Mouse (Mus musculus) lung, embryonic 14.5 days (tissue): ENCODE measurements around the gene Gm2696. TPM values are rescaled to one million over a fixed set of nuclear protein-coding genes. Genes with fewer than 3 reads are reported as not detected.

Source experiments
- ATAC-seq: fragments of 200-750 bp; cut with Nextera tagmentation; 2 replicates; pipeline ENCODE4 v1.8.0; 2017; ENCODE audit warnings: mild to moderate bottlenecking, moderate TSS enrichment, moderate library complexity; ENCODE audit not compliant: insufficient read depth
- DNase-seq: peaks from one replicate; pipeline ENCODE4 v3.0.0-alpha.2; 2015
- H3K27ac ChIP-seq: fragments of 300-500 bp; sonication (generic); 2 replicates; pipeline ENCODE4 v1.5.1; 2014; ENCODE audit warnings: low read depth, mild to moderate bottlenecking, moderate library complexity
- H3K27me3 ChIP-seq: fragments of 300-500 bp; sonication (generic); 2 replicates; pipeline ENCODE4 v1.6.1; 2014; ENCODE audit warnings: low read length, control low read depth; ENCODE audit not compliant: insufficient read depth
- H3K36me3 ChIP-seq: fragments of 300-500 bp; sonication (generic); 2 replicates; pipeline ENCODE4 v1.6.1; 2014; ENCODE audit warnings: control low read depth; ENCODE audit not compliant: insufficient read depth
- H3K4me1 ChIP-seq: fragments of 300-500 bp; sonication (generic); 2 replicates; pipeline ENCODE4 v1.6.1; 2014; ENCODE audit warnings: antibody characterized with exemption, control low read depth; ENCODE audit not compliant: insufficient read depth
- H3K4me2 ChIP-seq: fragments of 300-500 bp; sonication (generic); 2 replicates; pipeline ENCODE4 v1.6.1; 2014; ENCODE audit warnings: mild to moderate bottlenecking
- H3K4me3 ChIP-seq: fragments of 300-500 bp; sonication (generic); 2 replicates; pipeline ENCODE4 v1.5.1; 2014; ENCODE audit warnings: low read depth, low read length
- H3K9ac ChIP-seq: fragments of 300-500 bp; sonication (generic); 2 replicates; pipeline ENCODE4 v1.6.1; 2014
- H3K9me3 ChIP-seq: fragments of 300-500 bp; sonication (generic); 2 replicates; pipeline ENCODE4 v1.6.1; 2016; ENCODE audit warnings: low read depth, low read length, control low read depth
- CTCF ChIP-seq: IDR thresholded peaks from 2 replicates; pipeline ENCODE4 v1.5.1; 2016; ENCODE audit warnings: antibody characterized with exemption, low read depth
- WGBS: fragments of 180-500 bp; shearing (Covaris S2); extraction: QIAGEN DNeasy Blood & Tissue Kit; methylation state at CpG from one replicate; pipeline ENCODE4 v1.1.7; 2014; 5-methylcytosine and 5-hydroxymethylcytosine counted together
- polyA plus RNA-seq: library from polyadenylated mRNA; unstranded; fragments of >200 nt; fragmentation: Nextera tagmentation; extraction: Ambion mirVana; gene quantifications from 2 replicates; pipeline ENCODE4 v1.2.1, GENCODE M21; 2014

Gene Gm2696
- polyA plus RNA-seq, 1 experiment from 2014 or later = not detected

- ATAC-seq (no peak), DNase-seq (peak; percentile 42)
- peak; percentile 76 for TF ChIP-seq CTCF
- H3K9ac ChIP-seq = no peak overlapping the region
- no peak overlapping the region for H3K4me2 ChIP-seq
- no peak overlapping the region for H3K27ac ChIP-seq
- no peaks in the 10 kb centered on the region for H3K36me3 ChIP-seq
- no peaks in the 10 kb centered on the region for H3K27me3 ChIP-seq
- no peaks in the 10 kb centered on the region for H3K4me1 ChIP-seq
- WGBS = 25% methylated on average over 5 of the region's 5 CpGs
- no peak overlapping the region for H3K4me3 ChIP-seq
- no peaks in the 10 kb centered on the region for H3K9me3 ChIP-seq
Measured at GRCm38 (mm10) chr10:77815514-77815913, 1.0 kb downstream of the Gm2696 start.

GRCm38 (mm10) chr10:77818523-77818922, 4.0 kb downstream of the Gm2696 start:
- H3K4me2 ChIP-seq = no peak overlapping the region
- ATAC-seq (no peak), DNase-seq (no peak)
- H3K27me3 ChIP-seq = no peaks in the 10 kb centered on the region
- TF ChIP-seq CTCF = no peak
- 93% methylated on average over 4 of the region's 4 CpGs for WGBS
- H3K4me1 ChIP-seq = no peaks in the 10 kb centered on the region
- H3K36me3 ChIP-seq = no peaks in the 10 kb centered on the region
- no peak overlapping the region for H3K9ac ChIP-seq
- no peak overlapping the region for H3K4me3 ChIP-seq
- no peak overlapping the region for H3K27ac ChIP-seq
- no peaks in the 10 kb centered on the region for H3K9me3 ChIP-seq

- no peak overlapping the region for H3K27ac ChIP-seq
- no peaks in the 10 kb centered on the region for H3K27me3 ChIP-seq
- H3K9ac ChIP-seq = no peak overlapping the region
- no peaks in the 10 kb centered on the region for H3K36me3 ChIP-seq
- ATAC-seq (no peak), DNase-seq (no peak)
- H3K4me3 ChIP-seq = no peak overlapping the region
- H3K4me2 ChIP-seq = no peak overlapping the region
- no peaks in the 10 kb centered on the region for H3K4me1 ChIP-seq
- no peaks in the 10 kb centered on the region for H3K9me3 ChIP-seq
- no peak for TF ChIP-seq CTCF
- 27% methylated on average over 4 of the region's 4 CpGs for WGBS
Measured at GRCm38 (mm10) chr10:77819203-77819602, 4.7 kb downstream of the Gm2696 start.

- Histone ChIP-seq H3K36me3 (no peaks in the 10 kb centered on the region), H3K4me2 (no peak within 1 kb of the TSS), H3K9ac (no peak within 1 kb of the TSS), H3K27ac (no peak within 1 kb of the TSS), H3K4me3 (no peak within 1 kb of the TSS), H3K9me3 (no peaks in the 10 kb centered on the region), H3K4me1 (no peaks in the 10 kb centered on the region), H3K27me3 (no peaks in the 10 kb centered on the region)
- no peak for TF ChIP-seq CTCF
- DNase-seq (peak; percentile 31), ATAC-seq (peak; percentile 54; the same call in 1 of the 2 replicates)
- 46% methylated on average over 6 of the region's 6 CpGs for WGBS
Measured at GRCm38 (mm10) chr10:77826951-77827350, 12.5 kb downstream of the Gm2696 start, which contains the start of gene Krtap10-4. Gene Krtap10-4, minus strand, starts transcription at chr10:77827095.

- Histone ChIP-seq H3K27ac (no peak within 1 kb of the TSS), H3K36me3 (no peaks in the 10 kb centered on the region), H3K9me3 (no peaks in the 10 kb centered on the region), H3K4me1 (no peaks in the 10 kb centered on the region), H3K27me3 (no peaks in the 10 kb centered on the region), H3K9ac (no peak within 1 kb of the TSS), H3K4me2 (no peak within 1 kb of the TSS), H3K4me3 (no peak within 1 kb of the TSS)
- ATAC-seq = no peak
- 51% methylated on average over 9 of the region's 9 CpGs for WGBS
- no peak for TF ChIP-seq CTCF
- no peak for DNase-seq
Measured at GRCm38 (mm10) chr10:77835647-77836046, 21.2 kb downstream of the Gm2696 start, which contains the start of gene Krtap10-10. Gene Krtap10-10, plus strand, starts transcription at chr10:77835947.

- DNase-seq (no peak), ATAC-seq (no peak)
- Histone ChIP-seq H3K27me3 (no peaks in the 10 kb centered on the region), H3K27ac (no peak overlapping the region), H3K4me3 (no peak overlapping the region), H3K9me3 (no peaks in the 10 kb centered on the region), H3K9ac (no peak overlapping the region), H3K36me3 (no peaks in the 10 kb centered on the region), H3K4me1 (no peaks in the 10 kb centered on the region), H3K4me2 (no peak overlapping the region)
- WGBS = 67% methylated on average over 6 of the region's 6 CpGs
- TF ChIP-seq CTCF = no peak
Measured at GRCm38 (mm10) chr10:77839006-77839405, 24.5 kb downstream of the Gm2696 start.

GRCm38 (mm10) chr10:77846503-77846902, 32.0 kb downstream of the Gm2696 start, which contains the start of gene Gm36176:
Gene Gm36176, plus strand, starts transcription at chr10:77846803.
- no peak for TF ChIP-seq CTCF
- ATAC-seq = no peak
- Histone ChIP-seq H3K36me3 (no peaks in the 10 kb centered on the region), H3K9me3 (no peaks in the 10 kb centered on the region), H3K4me2 (no peak within 1 kb of the TSS), H3K27ac (no peak within 1 kb of the TSS), H3K4me1 (no peaks in the 10 kb centered on the region), H3K27me3 (no peaks in the 10 kb centered on the region), H3K4me3 (no peak within 1 kb of the TSS), H3K9ac (no peak within 1 kb of the TSS)
- DNase-seq = no peak
- 48% methylated on average over 3 of the region's 3 CpGs for WGBS

GRCm38 (mm10) chr10:77846961-77847360, 32.5 kb downstream of the Gm2696 start:
- Histone ChIP-seq H3K9ac (no peak overlapping the region), H3K27me3 (no peaks in the 10 kb centered on the region), H3K4me1 (no peaks in the 10 kb centered on the region), H3K36me3 (no peaks in the 10 kb centered on the region), H3K4me2 (no peak overlapping the region), H3K27ac (no peak overlapping the region), H3K9me3 (no peaks in the 10 kb centered on the region), H3K4me3 (no peak overlapping the region)
- TF ChIP-seq CTCF = no peak
- ATAC-seq (no peak), DNase-seq (no peak)
- 22% methylated on average over 2 of the region's 2 CpGs for WGBS
